Mouse (Mus musculus) neural tube, embryonic 12.5 days (tissue): ENCODE measurements at regions not wholly inside any gene's neighbourhood (a gene's known extent, or its start where the extent isn't known, plus 50 kb on each side); places are given as distances from the start of the nearest gene placed in this dataset.

ENCODE experiments used
- ATAC-seq: fragments of 200-750 bp; cut with Nextera tagmentation; 2 replicates; pipeline ENCODE4 v1.8.0; 2017; ENCODE audit warnings: low read depth, mild to moderate bottlenecking, moderate TSS enrichment, moderate library complexity; ENCODE audit not compliant: low FRiP score
- H3K27ac ChIP-seq: fragments of 300-500 bp; sonication (generic); 2 replicates; pipeline ENCODE4 v1.5.1; 2016
- H3K27me3 ChIP-seq: fragments of 300-500 bp; sonication (generic); replicated peaks from 2 replicates; pipeline ENCODE4 v1.6.1; 2016; ENCODE audit warnings: mild to moderate bottlenecking
- H3K36me3 ChIP-seq: fragments of 300-500 bp; sonication (generic); 2 replicates; pipeline ENCODE4 v1.6.1; 2016; ENCODE audit warnings: mild to moderate bottlenecking
- H3K4me1 ChIP-seq: fragments of 300-500 bp; sonication (generic); 2 replicates; pipeline ENCODE4 v1.6.1; 2016
- H3K4me2 ChIP-seq: fragments of 300-500 bp; sonication (generic); replicated peaks from 2 replicates; pipeline ENCODE4 v1.6.1; 2016; ENCODE audit warnings: mild to moderate bottlenecking
- H3K4me3 ChIP-seq: fragments of 300-500 bp; sonication (generic); 2 replicates; pipeline ENCODE4 v1.5.1; 2016
- H3K9ac ChIP-seq: fragments of 300-500 bp; sonication (generic); 2 replicates; pipeline ENCODE4 v1.6.1; 2016; ENCODE audit warnings: mild to moderate bottlenecking
- H3K9me3 ChIP-seq: fragments of 300-500 bp; sonication (generic); 2 replicates; pipeline ENCODE4 v1.6.1; 2016; ENCODE audit warnings: mild to moderate bottlenecking
- WGBS: fragments of 180-500 bp; shearing (Covaris S2); methylation state at CpG from one replicate; pipeline ENCODE4 v1.1.7; 2016; 5-methylcytosine and 5-hydroxymethylcytosine counted together

DNA sequence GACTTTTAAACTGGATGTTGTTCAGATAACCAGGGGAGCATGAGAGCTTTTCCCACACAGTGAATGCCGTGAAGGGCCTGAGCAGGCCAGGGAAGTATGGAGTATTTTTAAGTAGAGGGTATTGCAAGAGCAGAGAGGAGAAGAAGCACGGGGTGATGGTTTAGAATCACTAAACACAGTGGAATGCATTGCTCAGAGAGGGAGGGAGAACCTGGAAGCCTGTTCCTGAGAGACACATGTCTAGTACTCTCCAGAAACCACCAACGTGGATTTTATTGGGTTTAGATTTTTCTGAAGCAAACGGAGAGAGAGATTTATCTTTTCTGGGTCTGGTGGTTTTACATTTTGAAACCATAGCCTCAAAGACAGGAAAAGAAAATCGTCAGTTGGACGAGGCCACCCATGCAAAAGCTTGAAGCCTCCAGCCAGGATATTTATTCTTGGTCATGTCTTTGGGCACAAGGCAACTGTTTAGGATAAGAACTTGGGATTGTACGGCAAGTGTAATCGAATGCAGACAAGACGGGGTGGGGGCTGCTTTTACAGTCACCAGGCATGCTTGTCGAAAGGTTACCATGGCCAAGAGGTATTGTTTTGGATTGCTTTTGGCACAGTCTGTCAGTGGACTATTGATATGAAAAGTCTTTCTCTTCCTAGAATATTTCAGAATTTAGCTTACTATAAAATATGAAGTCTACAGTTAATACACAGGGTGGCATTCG is 306.2 kb downstream of the Sorl1 start:
- WGBS: 81% methylated on average over 11 of the region's 11 CpGs

GRCm38 (mm10) chr9:41815921-41816320 is 308.2 kb downstream of the Sorl1 start:
- Histone ChIP-seq H3K36me3 (no peaks in the 10 kb centered on the region), H3K9ac (no peak overlapping the region), H3K27ac (no peak overlapping the region), H3K4me1 (no peaks in the 10 kb centered on the region), H3K9me3 (no peaks in the 10 kb centered on the region), H3K27me3 (no peaks in the 10 kb centered on the region), H3K4me3 (no peak overlapping the region), H3K4me2 (no peak overlapping the region)
- no peak for ATAC-seq
- WGBS: 98% methylated on average over 2 of the region's 2 CpGs

More for the DNA sequence above, 306.2 kb downstream of the Sorl1 start:
- no peaks in the 10 kb centered on the region for H3K4me1 ChIP-seq
- no peaks in the 10 kb centered on the region for H3K9me3 ChIP-seq
- H3K36me3 ChIP-seq: no peaks in the 10 kb centered on the region
- H3K4me2 ChIP-seq: no peak overlapping the region
- H3K9ac ChIP-seq: no peak overlapping the region
- ATAC-seq: no peak
- H3K27me3 ChIP-seq: no peaks in the 10 kb centered on the region
- H3K27ac ChIP-seq: no peak overlapping the region
- no peak overlapping the region for H3K4me3 ChIP-seq

GRCm38 (mm10) chr9:41809291-41809690 is 314.8 kb downstream of the Sorl1 start:
- H3K4me2 ChIP-seq: no peak overlapping the region
- WGBS: 68% methylated on average over 4 of the region's 4 CpGs
- H3K9ac ChIP-seq: no peak overlapping the region
- no peaks in the 10 kb centered on the region for H3K27me3 ChIP-seq
- H3K9me3 ChIP-seq: no peaks in the 10 kb centered on the region
- no peak overlapping the region for H3K4me3 ChIP-seq
- H3K27ac ChIP-seq: no peak overlapping the region
- no peak for ATAC-seq
- H3K36me3 ChIP-seq: no peaks in the 10 kb centered on the region
- peaks cover 12% of the 10 kb centered on the region for H3K4me1 ChIP-seq

- no peaks in the 10 kb centered on the region for H3K36me3 ChIP-seq
- 42% methylated on average over 3 of the region's 3 CpGs for WGBS
- H3K27me3 ChIP-seq: no peaks in the 10 kb centered on the region
- no peaks in the 10 kb centered on the region for H3K9me3 ChIP-seq
- H3K4me3 ChIP-seq: no peak overlapping the region
- no peak for ATAC-seq
- no peak overlapping the region for H3K4me2 ChIP-seq
- H3K9ac ChIP-seq: no peak overlapping the region
- H3K4me1 ChIP-seq: peaks cover 12% of the 10 kb centered on the region
- no peak overlapping the region for H3K27ac ChIP-seq
Measured at GRCm38 (mm10) chr9:41808791-41809190, 315.3 kb downstream of the Sorl1 start.

- no peak overlapping the region for H3K27ac ChIP-seq
- H3K4me2 ChIP-seq: no peak overlapping the region
- H3K4me3 ChIP-seq: no peak overlapping the region
- H3K27me3 ChIP-seq: no peaks in the 10 kb centered on the region
- H3K9me3 ChIP-seq: no peaks in the 10 kb centered on the region
- peaks cover 12% of the 10 kb centered on the region for H3K4me1 ChIP-seq
- no peak overlapping the region for H3K9ac ChIP-seq
- no peak for ATAC-seq
- 91% methylated on average over 5 of the region's 5 CpGs for WGBS
- no peaks in the 10 kb centered on the region for H3K36me3 ChIP-seq
Measured at GRCm38 (mm10) chr9:41806289-41806621, 317.8 kb downstream of the Sorl1 start.

GRCm38 (mm10) chr9:41805491-41806288 is 318.4 kb downstream of the Sorl1 start:
- no peak overlapping the region for H3K27ac ChIP-seq
- no peak overlapping the region for H3K4me3 ChIP-seq
- peaks cover 12% of the 10 kb centered on the region for H3K4me1 ChIP-seq
- no peak for ATAC-seq
- 55% methylated on average over 15 of the region's 15 CpGs for WGBS
- no peaks in the 10 kb centered on the region for H3K36me3 ChIP-seq
- H3K27me3 ChIP-seq: no peaks in the 10 kb centered on the region
- H3K9me3 ChIP-seq: no peaks in the 10 kb centered on the region
- no peak overlapping the region for H3K4me2 ChIP-seq
- H3K9ac ChIP-seq: no peak overlapping the region

DNA sequence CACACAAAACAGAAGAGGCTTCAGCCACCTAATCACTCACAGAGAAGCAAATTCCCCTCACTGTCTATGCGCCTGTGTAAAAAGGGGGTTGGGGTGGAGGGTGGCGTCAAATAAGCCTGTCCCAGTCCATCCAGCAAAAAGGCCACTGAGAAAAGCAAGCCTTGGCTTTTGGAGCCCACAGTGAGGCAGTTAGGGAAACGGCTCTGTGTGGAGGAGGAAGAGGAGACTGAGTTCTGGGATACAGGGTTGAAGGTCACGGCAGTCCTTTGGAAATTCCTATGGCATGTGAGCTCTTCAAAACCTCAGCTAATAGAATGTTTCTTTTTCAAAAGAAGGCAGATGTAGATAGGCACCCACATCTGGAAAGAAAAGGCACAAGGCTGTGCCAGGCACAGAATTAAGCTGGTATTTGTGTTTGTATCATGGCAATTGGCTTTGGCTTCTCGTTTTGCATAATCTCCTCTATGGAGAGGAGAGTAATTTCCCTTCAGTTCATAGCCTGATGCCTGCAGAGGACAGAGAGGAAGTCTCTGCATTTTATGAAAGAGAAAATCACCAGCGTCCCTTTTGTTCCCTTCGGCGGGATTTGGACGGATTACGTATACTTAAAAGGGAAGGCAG is 319.3 kb downstream of the Sorl1 start:
- H3K4me3 ChIP-seq: no peak overlapping the region
- H3K9ac ChIP-seq: no peak overlapping the region
- no peaks in the 10 kb centered on the region for H3K27me3 ChIP-seq

GRCm38 (mm10) chr9:41803680-41804460 is 320.2 kb downstream of the Sorl1 start:
- Histone ChIP-seq H3K27me3 (no peaks in the 10 kb centered on the region), H3K4me3 (no peak overlapping the region), H3K9me3 (no peaks in the 10 kb centered on the region), H3K36me3 (no peaks in the 10 kb centered on the region), H3K4me1 (peaks cover 12% of the 10 kb centered on the region), H3K27ac (no peak overlapping the region), H3K9ac (no peak overlapping the region), H3K4me2 (no peak overlapping the region)
- 72% methylated on average over 11 of the region's 11 CpGs for WGBS
- ATAC-seq: no peak

More for the DNA sequence above, 319.3 kb downstream of the Sorl1 start:
- Histone ChIP-seq H3K9me3 (no peaks in the 10 kb centered on the region), H3K4me1 (peaks cover 12% of the 10 kb centered on the region), H3K27ac (no peak overlapping the region), H3K36me3 (no peaks in the 10 kb centered on the region), H3K4me2 (no peak overlapping the region)
- 32% methylated on average over 10 of the region's 10 CpGs for WGBS
- ATAC-seq: no peak

GRCm38 (mm10) chr9:41801376-41801775 is 322.7 kb downstream of the Sorl1 start:
- no peak for ATAC-seq
- Histone ChIP-seq H3K9me3 (no peaks in the 10 kb centered on the region), H3K27ac (no peak overlapping the region), H3K4me1 (peaks cover 12% of the 10 kb centered on the region), H3K36me3 (no peaks in the 10 kb centered on the region), H3K27me3 (no peaks in the 10 kb centered on the region), H3K4me2 (no peak overlapping the region), H3K9ac (no peak overlapping the region), H3K4me3 (no peak overlapping the region)
- 83% methylated on average over 4 of the region's 4 CpGs for WGBS

- Histone ChIP-seq H3K27me3 (no peaks in the 10 kb centered on the region), H3K27ac (no peak overlapping the region), H3K4me2 (no peak overlapping the region), H3K36me3 (no peaks in the 10 kb centered on the region), H3K9ac (no peak overlapping the region), H3K9me3 (no peaks in the 10 kb centered on the region), H3K4me1 (no peaks in the 10 kb centered on the region), H3K4me3 (no peak overlapping the region)
- ATAC-seq: no peak
- WGBS: 68% methylated on average over 6 of the region's 6 CpGs
Measured at GRCm38 (mm10) chr9:41792830-41793213, 331.3 kb downstream of the Sorl1 start.

GRCm38 (mm10) chr9:41792173-41792829 is 331.8 kb downstream of the Sorl1 start:
- no peak for ATAC-seq
- Histone ChIP-seq H3K4me1 (no peaks in the 10 kb centered on the region), H3K4me2 (no peak overlapping the region), H3K4me3 (no peak overlapping the region), H3K36me3 (no peaks in the 10 kb centered on the region), H3K9me3 (no peaks in the 10 kb centered on the region), H3K27ac (no peak overlapping the region), H3K9ac (no peak overlapping the region), H3K27me3 (no peaks in the 10 kb centered on the region)
- WGBS: 77% methylated on average over 4 of the region's 4 CpGs
